Mouse (Mus musculus) ES-E14 (cell line): ENCODE data around the gene Wrb.
"Not testable (repeated sequence)": the region's sequence is repeated elsewhere in the genome, so short reads cannot be mapped to it uniquely, and the experiment has no call there.

ENCODE experiments used
- CHD2 ChIP-seq: IDR thresholded peaks from 2 replicates; pipeline ENCODE4 v1.6.1; 2014; ENCODE audit warnings: mild to moderate bottlenecking, low read depth, low read length, inconsistent platforms
- ZNF384 ChIP-seq: IDR thresholded peaks from 2 replicates; pipeline ENCODE4 v1.6.1; 2012; ENCODE audit warnings: low read depth, low read length, inconsistent platforms

DNA sequence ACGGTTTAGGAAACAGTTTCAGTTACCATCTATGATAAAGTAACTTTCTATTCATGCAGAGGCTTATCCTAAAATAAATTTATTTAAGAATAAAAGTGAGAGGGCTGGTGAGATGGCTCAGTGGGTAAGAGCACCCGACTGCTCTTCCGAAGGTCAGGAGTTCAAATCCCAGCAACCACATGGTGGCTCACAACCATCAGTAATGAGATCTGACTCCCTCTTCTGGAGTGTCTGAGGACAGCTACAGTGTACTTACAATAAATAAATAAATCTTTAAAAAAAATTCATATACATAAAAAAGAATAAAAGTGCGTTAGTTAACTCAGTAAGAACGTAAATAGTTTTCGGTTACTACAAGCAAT, 478 bp upstream of the Wrb start:
- not testable (repeated sequence) for TF ChIP-seq CHD2, ZNF384
